Comparison of ENCODE assay signal across 14 mouse cellular contexts in the genomic region with DNA sequence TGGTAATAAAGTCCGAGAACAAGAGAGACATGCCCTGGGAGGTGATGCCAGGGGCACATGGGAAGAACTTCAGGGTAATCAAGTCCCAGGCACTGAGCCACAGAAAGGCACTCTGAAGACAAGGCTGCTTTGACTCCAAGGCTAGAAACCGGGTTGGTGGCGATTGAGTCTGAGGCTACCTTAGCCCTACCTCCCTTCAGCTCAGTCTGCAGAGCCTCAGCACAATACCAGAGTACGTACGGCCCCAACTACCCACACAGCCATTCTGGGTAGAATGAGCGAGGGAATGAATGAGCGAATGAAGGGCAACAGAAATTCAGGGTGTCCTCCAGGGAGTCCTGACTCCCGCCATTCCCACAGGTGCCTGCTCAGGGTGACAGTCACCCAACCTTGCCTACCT. TPM values are rescaled to one million over a fixed set of nuclear protein-coding genes. Genes with fewer than 3 reads are reported as not detected.
DNase-seq lines count a peak whose midpoint lies in the region; ATAC-seq and TF ChIP-seq lines count a peak whose summit lies in the region.
"Had no signal": no experiment of that assay in that cellular context is flagged by ENCODE, and none has a peak within 500 bp of the region (broad histone marks: within the 10 kb centered on the region; RNA-seq: fewer than 3 reads in every experiment).

No protein-coding gene starts in this region.

- TF ChIP-seq EP300 in CH12.LX (IDR thresholded peaks at IDR 0.05; ENCODE audit: low read length) = no peak

- H3K9ac ChIP-seq in lung, embryonic 15.5 days = no peak overlapping the region
- no peak overlapping the region for H3K9ac ChIP-seq in CH12.LX (ENCODE audit: insufficient read depth, low read depth)
- H3K9ac ChIP-seq in neural tube, embryonic 15.5 days (replicated peaks) = no peak overlapping the region
- H3K9ac ChIP-seq: liver, embryonic 12.5 days had no signal

- H3K4me2 ChIP-seq in lung, embryonic 15.5 days = peak overlapping the region; percentile 32
- H3K4me2 ChIP-seq in CH12.LX (ENCODE audit: insufficient read depth, low read depth, poor library complexity, severe bottlenecking) = no peak overlapping the region; the same call in 1 of the 2 replicates
- peak overlapping the region; percentile 89 for H3K4me2 ChIP-seq in neural tube, embryonic 15.5 days

- in situ Hi-C loops in CH12.LX (cut with MboI; ENCODE audit: low pct_ligation_motif_present, low pct_unique_long_range_greater_than_20kb, low sequenced_read_pairs) = no loop called here

- no peak overlapping the region; the same call in 1 of the 2 replicates for H3K27ac ChIP-seq in cerebellum, adult 2 months (ENCODE audit: insufficient read depth, low read length)
- H3K27ac ChIP-seq in lung, embryonic 15.5 days = no peak overlapping the region
- H3K27ac ChIP-seq in CH12.LX (ENCODE audit: insufficient read depth, low read depth) = 0 out of 2 replicates have a peak overlapping the region, but pooled peaks have one; percentile 37
- no peak overlapping the region for H3K27ac ChIP-seq in neural tube, embryonic 15.5 days (replicated peaks)
- H3K27ac ChIP-seq: embryonic facial prominence, embryonic 13.5 days; liver, embryonic 12.5 days had no signal

- dilution Hi-C loops in CH12.LX (cut with MboI; ENCODE audit: extremely low pct_ligation_motif_present, extremely low pct_unique_long_range_greater_than_20kb, low sequenced_read_pairs) = no loop called here

- H3K4me3 ChIP-seq in cerebellum, adult 2 months (replicated peaks; ENCODE audit: insufficient read depth, low read depth, low read length) = peak overlapping the region; percentile 21
- no peak overlapping the region for H3K4me3 ChIP-seq in lung, embryonic 15.5 days
- no peak overlapping the region for H3K4me3 ChIP-seq in lung, adult 2 months (replicated peaks; ENCODE audit: extremely low read depth, low read depth, low read length)
- no peak overlapping the region for H3K4me3 ChIP-seq in CH12.LX (replicated peaks in 1 of 3; ENCODE audit: low read depth in 2 of 3, low read length in 2 of 3, poor library complexity in 1 of 3)
- H3K4me3 ChIP-seq in neural tube, embryonic 15.5 days (replicated peaks) = no peak overlapping the region
- H3K4me3 ChIP-seq: liver, embryonic 12.5 days had no signal

- no peak for TF ChIP-seq POLR2A in cerebellum, adult 2 months (IDR thresholded peaks at IDR 0.05; ENCODE audit: borderline replicate concordance, insufficient read depth, low read length)
- TF ChIP-seq POLR2A in lung, adult 2 months (IDR thresholded peaks at IDR 0.05; ENCODE audit: borderline replicate concordance, extremely low read depth, low read depth, low read length) = no peak
- no peak for TF ChIP-seq POLR2A in CH12.LX (IDR thresholded peaks at IDR 0.05; ENCODE audit: low read depth, low read length)

- no peak for TF ChIP-seq RAD21 in CH12.LX (IDR thresholded peaks at IDR 0.05; ENCODE audit: low read depth, low read length)

- ATAC-seq in lung, embryonic 15.5 days (ENCODE audit: borderline replicate concordance, extremely low read depth, low FRiP score, low TSS enrichment) = no peak
- no peak for ATAC-seq in neural tube, embryonic 15.5 days (ENCODE audit: low FRiP score)
- ATAC-seq: forebrain, embryonic 14.5 days; liver, embryonic 12.5 days had no signal

- TF ChIP-seq CTCF in cerebellum, adult 2 months (IDR thresholded peaks at IDR 0.05; ENCODE audit: borderline replicate concordance, insufficient read depth, low read depth, low read length) = no peak
- no peak for TF ChIP-seq CTCF in lung, adult 2 months (IDR thresholded peaks at IDR 0.05; ENCODE audit: insufficient read depth, low read length)
- no peak for TF ChIP-seq CTCF in CH12.LX (conservative IDR thresholded peaks at IDR 0.05 in 1 of 2, IDR thresholded peaks at IDR 0.05 in 1 of 2; ENCODE audit: low read depth in 2 of 2, low read length in 2 of 2)

- no peaks in the 10 kb centered on the region for H3K36me3 ChIP-seq in lung, embryonic 15.5 days
- H3K36me3 ChIP-seq in CH12.LX (replicated peaks in 1 of 2; ENCODE audit: control insufficient read depth in 1 of 2, insufficient read depth in 1 of 2, low read length in 1 of 2) = no peaks in the 10 kb centered on the region
- H3K36me3 ChIP-seq in neural tube, embryonic 15.5 days = no peaks in the 10 kb centered on the region
- H3K36me3 ChIP-seq: embryonic facial prominence, embryonic 13.5 days; liver, embryonic 12.5 days had no signal

- H3K79me2 ChIP-seq in CH12.LX (replicated peaks; ENCODE audit: control insufficient read depth, extremely low read depth, insufficient read depth, poor library complexity, severe bottlenecking) = no peaks in the 10 kb centered on the region; the same call in 1 of the 2 replicates

- H3K4me1 ChIP-seq in cerebellum, adult 2 months (ENCODE audit: control insufficient read depth, insufficient read depth, low read length) = peaks cover 27% of the 10 kb centered on the region
- peaks cover 62% of the 10 kb centered on the region for H3K4me1 ChIP-seq in lung, embryonic 15.5 days
- H3K4me1 ChIP-seq in lung, adult 2 months (ENCODE audit: control insufficient read depth, insufficient read depth, low read length) = peaks cover 30% of the 10 kb centered on the region
- H3K4me1 ChIP-seq in CH12.LX (ENCODE audit: control insufficient read depth in 1 of 2, insufficient read depth in 2 of 2) = peaks cover 20 to 55% of the 10 kb centered on the region in 2 experiments
- H3K4me1 ChIP-seq in neural tube, embryonic 15.5 days = peaks cover 49% of the 10 kb centered on the region

- no peaks in the 10 kb centered on the region for H3K9me3 ChIP-seq in lung, embryonic 15.5 days
- no peaks in the 10 kb centered on the region for H3K9me3 ChIP-seq in CH12.LX (replicated peaks; ENCODE audit: low read length)
- H3K9me3 ChIP-seq in neural tube, embryonic 15.5 days (replicated peaks) = no peaks in the 10 kb centered on the region
- H3K9me3 ChIP-seq: embryonic facial prominence, embryonic 13.5 days; liver, embryonic 12.5 days had no signal

- 65% methylated on average over 8 of the region's 8 CpGs for WGBS in cerebellum, adult 2 months
- WGBS in lung, embryonic 15.5 days = 92% methylated on average over 8 of the region's 8 CpGs
- 89% methylated on average over 8 of the region's 8 CpGs for WGBS in lung, adult 2 months
- 90% methylated on average over 8 of the region's 8 CpGs for WGBS in neural tube, embryonic 15.5 days

- no peak for DNase-seq in cerebellum, adult 2 months
- no peak for DNase-seq in cerebellum, postnatal 36 days
- no peak for DNase-seq in lung, adult 2 months
- DNase-seq in CH12.LX (ENCODE audit: extremely low read depth) = no peak
- no peak for DNase-seq in adrenal gland, adult 2 months
- DNase-seq in T-cell, adult 2 months (ENCODE audit: low spot score) = no peak
- DNase-seq: adrenal gland, postnatal 10 days; gastrocnemius, postnatal 36 days; kidney, adult 11 months had no signal

- H3K27me3 ChIP-seq in cerebellum, adult 2 months (ENCODE audit: control insufficient read depth, insufficient read depth, low read length) = no peaks in the 10 kb centered on the region
- H3K27me3 ChIP-seq in lung, embryonic 15.5 days = no peaks in the 10 kb centered on the region
- H3K27me3 ChIP-seq in CH12.LX (replicated peaks) = peaks cover 56% of the 10 kb centered on the region
- no peaks in the 10 kb centered on the region for H3K27me3 ChIP-seq in neural tube, embryonic 15.5 days (replicated peaks)
- H3K27me3 ChIP-seq: embryonic facial prominence, embryonic 13.5 days had no signal

TF ChIP-seq in CH12.LX, 34 proteins besides CTCF, POLR2A, EP300 and RAD21:
- TF ChIP-seq ZMIZ1 (IDR thresholded peaks at IDR 0.05; ENCODE audit: low read depth, low read length) (no peak), NELFE (IDR thresholded peaks at IDR 0.05; ENCODE audit: low read depth, low read length) (no peak), ETS1 (conservative IDR thresholded peaks at IDR 0.05; ENCODE audit: low read depth, low read length) (no peak)

RNA-seq across cellular contexts. Expression of a gene that starts 2.5 kb away (rescaled TPM):
- polyA plus RNA-seq in cerebellum, adult 2 months (2012; rRNA removed) = 152 and 159 TPM in 2 replicates
- polyA plus RNA-seq in lung, embryonic 15.5 days (2015; fragmentation: Nextera tagmentation; extraction: Ambion mirVana) = 26.6 and 27.8 TPM in 2 replicates
- 38.2 and 40.8 TPM in 2 replicates for polyA plus RNA-seq in lung, adult 2 months (2012; rRNA removed)
- total RNA-seq in CH12.LX (2012; rRNA removed) (8.8 and 10.3 TPM in 2 replicates), CH12.LX (2014; rRNA removed) (3.7 and 4.4 TPM in 2 replicates)
- polyA plus RNA-seq in CH12.LX (2012; ENCODE audit: insufficient read length, low read depth) = 2.2 and 2.5 TPM in 2 replicates
- polyA plus RNA-seq in neural tube, embryonic 15.5 days (2015; fragmentation: Nextera tagmentation; extraction: Ambion mirVana) = 26.4 and 27.5 TPM in 2 replicates
- 10 to 100 TPM; 34.5 to 41.1 TPM for total RNA-seq in adrenal gland, adult 2 months (2021)
- polyA plus RNA-seq in adrenal gland, adult 2 months (2012; rRNA removed) = 33.7 and 39.6 TPM in 2 replicates

RNA-seq across cellular contexts. Expression of a gene that starts 30.8 kb away (rescaled TPM):
- 23.0 and 23.3 TPM in 2 replicates for polyA plus RNA-seq in cerebellum, adult 2 months (2012; rRNA removed)
- 10.3 and 12.4 TPM in 2 replicates for polyA plus RNA-seq in lung, embryonic 15.5 days (2015; fragmentation: Nextera tagmentation; extraction: Ambion mirVana)
- 31.9 and 34.7 TPM in 2 replicates for polyA plus RNA-seq in lung, adult 2 months (2012; rRNA removed)
- 15.0 and 20.2 TPM in 2 replicates for total RNA-seq in CH12.LX (2012; rRNA removed)
- 19.4 and 21.1 TPM in 2 replicates for total RNA-seq in CH12.LX (2014; rRNA removed)
- 16.5 and 17.6 TPM in 2 replicates for polyA plus RNA-seq in CH12.LX (2012; ENCODE audit: insufficient read length, low read depth)
- 11.0 and 14.1 TPM in 2 replicates for polyA plus RNA-seq in neural tube, embryonic 15.5 days (2015; fragmentation: Nextera tagmentation; extraction: Ambion mirVana)
- 10 to 100 TPM; 34.5 to 37.7 TPM for total RNA-seq in adrenal gland, adult 2 months (2021)
- 38.7 and 44.4 TPM in 2 replicates for polyA plus RNA-seq in adrenal gland, adult 2 months (2012; rRNA removed)
